Mouse (Mus musculus) lung, postnatal 0 days (tissue): Measurements from ENCODE around the gene Tbcd. TPM values are rescaled to one million over a fixed set of nuclear protein-coding genes. Genes with fewer than 3 reads are reported as not detected.

Experiments used
- ATAC-seq: fragments of 200-750 bp; cut with Nextera tagmentation; 2 replicates; pipeline ENCODE4 v1.8.0; 2017; ENCODE audit warnings: moderate library complexity
- DNase-seq: peaks from one replicate; pipeline ENCODE4 v3.0.0-alpha.2; 2016; ENCODE audit warnings: low spot score
- H3K27ac ChIP-seq: fragments of 300-500 bp; sonication (generic); 2 replicates; pipeline ENCODE4 v1.5.1; 2014; ENCODE audit warnings: antibody characterized with exemption, mild to moderate bottlenecking, low read length, mixed read lengths
- H3K27me3 ChIP-seq: fragments of 300-500 bp; sonication (generic); replicated peaks from 2 replicates; pipeline ENCODE4 v1.6.1; 2014; ENCODE audit warnings: low read length, mixed read lengths; ENCODE audit not compliant: insufficient read depth
- H3K36me3 ChIP-seq: fragments of 300-500 bp; sonication (generic); 2 replicates; pipeline ENCODE4 v1.6.1; 2014; ENCODE audit warnings: low read length, mixed read lengths; ENCODE audit not compliant: insufficient read depth
- H3K4me1 ChIP-seq: fragments of 300-500 bp; sonication (generic); 2 replicates; pipeline ENCODE4 v1.6.1; 2014; ENCODE audit warnings: antibody characterized with exemption, low read depth, low read length, mixed read lengths; ENCODE audit not compliant: insufficient read depth
- H3K4me2 ChIP-seq: fragments of 300-500 bp; sonication (generic); replicated peaks from 2 replicates; pipeline ENCODE4 v1.6.1; 2014; ENCODE audit warnings: low read depth, mild to moderate bottlenecking, low read length, moderate library complexity, mixed read lengths
- H3K4me3 ChIP-seq: fragments of 300-500 bp; sonication (generic); 2 replicates; pipeline ENCODE4 v1.5.1; 2014; ENCODE audit warnings: low read depth, low read length
- H3K9ac ChIP-seq: fragments of 300-500 bp; sonication (generic); replicated peaks from 2 replicates; pipeline ENCODE4 v1.6.1; 2014; ENCODE audit warnings: low read depth, mild to moderate bottlenecking
- H3K9me3 ChIP-seq: fragments of 300-500 bp; sonication (generic); 2 replicates; pipeline ENCODE4 v1.6.1; 2016; ENCODE audit warnings: low read length, mixed read lengths
- CTCF ChIP-seq: IDR thresholded peaks from 2 replicates; pipeline ENCODE4 v1.5.1; 2016; ENCODE audit warnings: antibody characterized with exemption, mild to moderate bottlenecking
- EP300 ChIP-seq: IDR thresholded peaks from 2 replicates; pipeline ENCODE4 v1.6.1; 2016; ENCODE audit warnings: antibody characterized with exemption, mild to moderate bottlenecking, control low read depth
- whole genome bisulfite sequencing: fragments of 180-500 bp; shearing (Covaris S2); extraction: QIAGEN DNeasy Blood & Tissue Kit; methylation state at CpG from one replicate; pipeline ENCODE4 v1.1.7; 2014; 5-methylcytosine and 5-hydroxymethylcytosine counted together
- polyA plus RNA-seq: library from polyadenylated mRNA; unstranded; fragments of >200 nt; fragmentation: Nextera tagmentation; extraction: Ambion mirVana; gene quantifications from 2 replicates; pipeline ENCODE4 v1.2.1, GENCODE M21; 2015

Tbcd gene
- polyA plus RNA-seq, 1 experiment from 2014 or later = 24.4 TPM

GRCm38 (mm10) chr11:121522156-121522762, 70.5 kb downstream of the Tbcd start:
- TF ChIP-seq EP300 (no peak), CTCF (no peak)
- no peaks in the 10 kb centered on the region for H3K27me3 ChIP-seq
- H3K9me3 ChIP-seq = no peaks in the 10 kb centered on the region
- no peak overlapping the region for H3K4me3 ChIP-seq
- no peak for DNase-seq
- 82% methylated on average over 4 of the region's 4 CpGs for WGBS
- no peak overlapping the region for H3K27ac ChIP-seq
- H3K36me3 ChIP-seq = no peaks in the 10 kb centered on the region
- H3K4me2 ChIP-seq = no peak overlapping the region
- H3K9ac ChIP-seq = no peak overlapping the region
- H3K4me1 ChIP-seq = no peaks in the 10 kb centered on the region
- no peak for ATAC-seq

- Histone ChIP-seq H3K4me1 (no peaks in the 10 kb centered on the region), H3K27ac (no peak overlapping the region), H3K9me3 (no peaks in the 10 kb centered on the region), H3K4me2 (no peak overlapping the region), H3K36me3 (no peaks in the 10 kb centered on the region), H3K27me3 (no peaks in the 10 kb centered on the region), H3K4me3 (no peak overlapping the region), H3K9ac (no peak overlapping the region)
- ATAC-seq (no peak), DNase-seq (no peak)
- 64% methylated on average over 7 of the region's 7 CpGs for WGBS
- TF ChIP-seq CTCF (no peak), EP300 (no peak)
Measured at GRCm38 (mm10) chr11:121524191-121524590, 72.4 kb downstream of the Tbcd start.

GRCm38 (mm10) chr11:121529747-121530146, 78.0 kb downstream of the Tbcd start:
- Histone ChIP-seq H3K36me3 (no peaks in the 10 kb centered on the region), H3K9me3 (no peaks in the 10 kb centered on the region), H3K27me3 (no peaks in the 10 kb centered on the region), H3K4me1 (no peaks in the 10 kb centered on the region), H3K4me3 (no peak overlapping the region), H3K4me2 (no peak overlapping the region), H3K27ac (no peak overlapping the region), H3K9ac (no peak overlapping the region)
- ATAC-seq (no peak), DNase-seq (peak; percentile 29)
- no peak for TF ChIP-seq CTCF
- no peak for TF ChIP-seq EP300
- 94% methylated on average over 3 of the region's 3 CpGs for WGBS

GRCm38 (mm10) chr11:121536528-121536927, 84.8 kb downstream of the Tbcd start:
- H3K27ac ChIP-seq = no peak overlapping the region
- no peak overlapping the region for H3K4me3 ChIP-seq
- WGBS = 10% methylated on average over 3 of the region's 3 CpGs
- TF ChIP-seq EP300 (no peak), CTCF (no peak)
- H3K4me1 ChIP-seq = no peaks in the 10 kb centered on the region
- no peaks in the 10 kb centered on the region for H3K27me3 ChIP-seq
- H3K9ac ChIP-seq = no peak overlapping the region
- ATAC-seq (peak; percentile 63), DNase-seq (peak; percentile 25)
- H3K9me3 ChIP-seq = no peaks in the 10 kb centered on the region
- H3K4me2 ChIP-seq = no peak overlapping the region
- H3K36me3 ChIP-seq = no peaks in the 10 kb centered on the region

GRCm38 (mm10) chr11:121542471-121542870, 90.7 kb downstream of the Tbcd start:
- Histone ChIP-seq H3K27me3 (no peaks in the 10 kb centered on the region), H3K36me3 (no peaks in the 10 kb centered on the region), H3K9ac (no peak overlapping the region), H3K4me1 (peaks cover 6% of the 10 kb centered on the region), H3K9me3 (no peaks in the 10 kb centered on the region), H3K4me2 (no peak overlapping the region), H3K4me3 (no peak overlapping the region), H3K27ac (no peak overlapping the region)
- DNase-seq (no peak), ATAC-seq (no peak)
- TF ChIP-seq CTCF (no peak), EP300 (no peak)
- WGBS = 84% methylated on average over 4 of the region's 4 CpGs

- ATAC-seq = peak; percentile 71
- no peak for TF ChIP-seq EP300
- no peak for TF ChIP-seq CTCF
- no peaks in the 10 kb centered on the region for H3K9me3 ChIP-seq
- 47% methylated on average over 5 of the region's 5 CpGs for WGBS
- peak; percentile 45 for DNase-seq
- H3K4me2 ChIP-seq = no peak overlapping the region
- no peaks in the 10 kb centered on the region for H3K27me3 ChIP-seq
- no peak overlapping the region for H3K9ac ChIP-seq
- H3K4me3 ChIP-seq = no peak overlapping the region
- peaks cover 6% of the 10 kb centered on the region for H3K4me1 ChIP-seq
- H3K27ac ChIP-seq = peak overlapping the region; percentile 81
- H3K36me3 ChIP-seq = no peaks in the 10 kb centered on the region
Measured at GRCm38 (mm10) chr11:121543287-121543856, 91.6 kb downstream of the Tbcd start.

- ATAC-seq = peak; percentile 94
- Histone ChIP-seq H3K9me3 (no peaks in the 10 kb centered on the region), H3K4me1 (peaks cover 6% of the 10 kb centered on the region), H3K27ac (peak overlapping the region; percentile 82), H3K4me2 (no peak overlapping the region), H3K27me3 (no peaks in the 10 kb centered on the region), H3K9ac (no peak overlapping the region), H3K4me3 (no peak overlapping the region), H3K36me3 (no peaks in the 10 kb centered on the region)
- 65% methylated on average over 9 of the region's 9 CpGs for whole genome bisulfite sequencing
- TF ChIP-seq EP300 = no peak
- no peak for TF ChIP-seq CTCF
- peak; percentile 92 for DNase-seq
Measured at GRCm38 (mm10) chr11:121543922-121544321, 92.2 kb downstream of the Tbcd start.
